Mouse (Mus musculus) embryonic facial prominence, embryonic 15.5 days (tissue): ENCODE results near the gene Aqp12. TPM values are rescaled to one million over a fixed set of nuclear protein-coding genes. Genes with fewer than 3 reads are reported as not detected.

Experiments used
- ATAC-seq: fragments of 200-750 bp; cut with Nextera tagmentation; 2 replicates; pipeline ENCODE4 v1.8.0; 2017; ENCODE audit warnings: low read depth, moderate TSS enrichment; ENCODE audit not compliant: insufficient number of reproducible peaks, low FRiP score, low TSS enrichment
- H3K27ac ChIP-seq: fragments of 300-500 bp; sonication (generic); replicated peaks from 2 replicates; pipeline ENCODE4 v1.5.1; 2015; ENCODE audit warnings: mild to moderate bottlenecking, inconsistent platforms
- H3K27me3 ChIP-seq: fragments of 300-500 bp; sonication (generic); 2 replicates; pipeline ENCODE4 v1.6.1; 2015; ENCODE audit warnings: inconsistent platforms
- H3K36me3 ChIP-seq: fragments of 300-500 bp; sonication (generic); 2 replicates; pipeline ENCODE4 v1.6.1; 2015; ENCODE audit warnings: mild to moderate bottlenecking, inconsistent platforms
- H3K4me1 ChIP-seq: fragments of 300-500 bp; sonication (generic); 2 replicates; pipeline ENCODE4 v1.6.1; 2015; ENCODE audit warnings: inconsistent platforms
- H3K4me2 ChIP-seq: fragments of 300-500 bp; sonication (generic); replicated peaks from 2 replicates; pipeline ENCODE4 v1.6.1; 2015; ENCODE audit warnings: mild to moderate bottlenecking, inconsistent platforms
- H3K4me3 ChIP-seq: fragments of 300-500 bp; sonication (generic); replicated peaks from 2 replicates; pipeline ENCODE4 v1.5.1; 2015; ENCODE audit warnings: mild to moderate bottlenecking, inconsistent platforms
- H3K9ac ChIP-seq: fragments of 300-500 bp; sonication (generic); 2 replicates; pipeline ENCODE4 v1.6.1; 2015; ENCODE audit warnings: inconsistent platforms
- H3K9me3 ChIP-seq: fragments of 300-500 bp; sonication (generic); replicated peaks from 2 replicates; pipeline ENCODE4 v1.6.1; 2016; ENCODE audit warnings: inconsistent platforms
- WGBS: fragments of 180-500 bp; shearing (Covaris S2); methylation state at CpG from one replicate; pipeline ENCODE4 v1.1.7; 2015; 5-methylcytosine and 5-hydroxymethylcytosine counted together
- polyA plus RNA-seq: library from polyadenylated mRNA; unstranded; fragments of >200 nt; fragmentation: Nextera tagmentation; extraction: Ambion mirVana; gene quantifications from 2 replicates; pipeline ENCODE4 v1.2.1, GENCODE M21; 2015

Aqp12 gene
- polyA plus RNA-seq, 1 experiment from 2014 or later = not detected

- Histone ChIP-seq H3K4me2 (no peak overlapping the region), H3K9ac (no peak overlapping the region), H3K27me3 (no peaks in the 10 kb centered on the region), H3K9me3 (no peaks in the 10 kb centered on the region), H3K27ac (no peak overlapping the region), H3K4me3 (no peak overlapping the region), H3K36me3 (peaks cover 4% of the 10 kb centered on the region; the same call in 1 of the 2 replicates), H3K4me1 (no peaks in the 10 kb centered on the region)
- 82% methylated on average over 10 of the region's 10 CpGs for WGBS
- ATAC-seq = no peak
Observed at GRCm38 (mm10) chr1:93018716-93019115, 12.6 kb downstream of the Aqp12 start.

GRCm38 (mm10) chr1:93020602-93021001 lies 14.5 kb downstream of the Aqp12 start:
- 73% methylated on average over 4 of the region's 4 CpGs for WGBS
- Histone ChIP-seq H3K4me1 (no peaks in the 10 kb centered on the region), H3K36me3 (peaks cover 4% of the 10 kb centered on the region; the same call in 1 of the 2 replicates), H3K4me3 (no peak overlapping the region), H3K4me2 (no peak overlapping the region), H3K9ac (no peak overlapping the region), H3K27ac (no peak overlapping the region), H3K9me3 (no peaks in the 10 kb centered on the region), H3K27me3 (no peaks in the 10 kb centered on the region)
- no peak for ATAC-seq

- H3K27me3 ChIP-seq = no peaks in the 10 kb centered on the region
- H3K9ac ChIP-seq = no peak overlapping the region
- ATAC-seq = no peak
Observed at GRCm38 (mm10) chr1:93026600-93026999, 20.5 kb downstream of the Aqp12 start.

GRCm38 (mm10) chr1:93029387-93029786 lies 23.3 kb downstream of the Aqp12 start:
- H3K27ac ChIP-seq = no peak overlapping the region
- 91% methylated on average over 10 of the region's 10 CpGs for WGBS
- no peak overlapping the region for H3K4me3 ChIP-seq
- no peaks in the 10 kb centered on the region for H3K9me3 ChIP-seq
- no peaks in the 10 kb centered on the region for H3K27me3 ChIP-seq
- no peak overlapping the region for H3K4me2 ChIP-seq
- no peaks in the 10 kb centered on the region for H3K4me1 ChIP-seq
- no peak for ATAC-seq
- no peaks in the 10 kb centered on the region for H3K36me3 ChIP-seq
- no peak overlapping the region for H3K9ac ChIP-seq

More at GRCm38 (mm10) chr1:93026600-93026999, 20.5 kb downstream of the Aqp12 start:
- Histone ChIP-seq H3K4me3 (no peak overlapping the region), H3K27ac (no peak overlapping the region), H3K9me3 (no peaks in the 10 kb centered on the region), H3K4me2 (no peak overlapping the region), H3K4me1 (no peaks in the 10 kb centered on the region), H3K36me3 (peaks cover 4% of the 10 kb centered on the region; the same call in 1 of the 2 replicates)
- 86% methylated on average over 8 of the region's 8 CpGs for WGBS

- no peaks in the 10 kb centered on the region for H3K4me1 ChIP-seq
- 68% methylated on average over 2 of the region's 2 CpGs for WGBS
- H3K27me3 ChIP-seq = no peaks in the 10 kb centered on the region
- H3K27ac ChIP-seq = no peak overlapping the region
- H3K9ac ChIP-seq = no peak overlapping the region
- H3K4me3 ChIP-seq = no peak overlapping the region
- no peaks in the 10 kb centered on the region for H3K36me3 ChIP-seq
- H3K4me2 ChIP-seq = no peak overlapping the region
- H3K9me3 ChIP-seq = no peaks in the 10 kb centered on the region
- no peak for ATAC-seq
Observed at GRCm38 (mm10) chr1:93030060-93030459, 23.9 kb downstream of the Aqp12 start.

GRCm38 (mm10) chr1:93031199-93031598 lies 25.1 kb downstream of the Aqp12 start:
- Histone ChIP-seq H3K27me3 (no peaks in the 10 kb centered on the region), H3K9ac (no peak overlapping the region), H3K27ac (no peak overlapping the region), H3K4me3 (no peak overlapping the region), H3K9me3 (no peaks in the 10 kb centered on the region), H3K4me1 (no peaks in the 10 kb centered on the region), H3K4me2 (no peak overlapping the region), H3K36me3 (no peaks in the 10 kb centered on the region)
- 89% methylated on average over 3 of the region's 3 CpGs for WGBS
- ATAC-seq = no peak

- H3K9me3 ChIP-seq = no peaks in the 10 kb centered on the region
- H3K4me2 ChIP-seq = no peak overlapping the region
- H3K4me1 ChIP-seq = no peaks in the 10 kb centered on the region
- WGBS = 70% methylated on average over 8 of the region's 8 CpGs
- no peak overlapping the region for H3K9ac ChIP-seq
- H3K36me3 ChIP-seq = peaks cover 9% of the 10 kb centered on the region
- no peak overlapping the region for H3K27ac ChIP-seq
- no peak overlapping the region for H3K4me3 ChIP-seq
- no peaks in the 10 kb centered on the region for H3K27me3 ChIP-seq
- no peak for ATAC-seq
Observed at GRCm38 (mm10) chr1:93033989-93034388, 27.9 kb downstream of the Aqp12 start.

GRCm38 (mm10) chr1:93035981-93036380 lies 29.8 kb downstream of the Aqp12 start:
- H3K36me3 ChIP-seq = peaks cover 9% of the 10 kb centered on the region
- H3K4me2 ChIP-seq = no peak overlapping the region
- no peak overlapping the region for H3K27ac ChIP-seq
- H3K27me3 ChIP-seq = no peaks in the 10 kb centered on the region
- H3K4me1 ChIP-seq = no peaks in the 10 kb centered on the region
- no peak for ATAC-seq
- H3K9me3 ChIP-seq = no peaks in the 10 kb centered on the region
- H3K9ac ChIP-seq = no peak overlapping the region
- H3K4me3 ChIP-seq = no peak overlapping the region
- WGBS = 75% methylated on average over 4 of the region's 4 CpGs

- Histone ChIP-seq H3K9me3 (no peaks in the 10 kb centered on the region), H3K36me3 (0 out of 2 replicates have a peak, but pooled peaks cover 4% of the 10 kb centered on the region), H3K9ac (no peak overlapping the region), H3K4me1 (no peaks in the 10 kb centered on the region), H3K27ac (no peak overlapping the region), H3K4me2 (no peak overlapping the region), H3K27me3 (no peaks in the 10 kb centered on the region), H3K4me3 (no peak overlapping the region)
- ATAC-seq = no peak
- WGBS = 89% methylated on average over 10 of the region's 10 CpGs
Observed at GRCm38 (mm10) chr1:93046153-93046789, 40.1 kb downstream of the Aqp12 start.

GRCm38 (mm10) chr1:93050071-93050470 lies 43.9 kb downstream of the Aqp12 start:
- no peak for ATAC-seq
- Histone ChIP-seq H3K27ac (no peak overlapping the region), H3K4me2 (no peak overlapping the region), H3K9me3 (no peaks in the 10 kb centered on the region), H3K36me3 (0 out of 2 replicates have a peak, but pooled peaks cover 3% of the 10 kb centered on the region), H3K9ac (no peak overlapping the region), H3K27me3 (no peaks in the 10 kb centered on the region), H3K4me3 (no peak overlapping the region), H3K4me1 (no peaks in the 10 kb centered on the region)
- WGBS = 85% methylated on average over 3 of the region's 3 CpGs

GRCm38 (mm10) chr1:93051124-93051833 lies 45.1 kb downstream of the Aqp12 start:
- no peaks in the 10 kb centered on the region for H3K9me3 ChIP-seq
- WGBS = 68% methylated on average over 19 of the region's 23 CpGs
- no peak overlapping the region for H3K4me3 ChIP-seq
- H3K9ac ChIP-seq = no peak overlapping the region
- H3K4me2 ChIP-seq = no peak overlapping the region
- no peak overlapping the region for H3K27ac ChIP-seq
- no peaks in the 10 kb centered on the region for H3K4me1 ChIP-seq
- no peaks in the 10 kb centered on the region for H3K27me3 ChIP-seq
- no peak for ATAC-seq
- peaks cover 9% of the 10 kb centered on the region; the same call in 1 of the 2 replicates for H3K36me3 ChIP-seq
